8 mouse cellular contexts compared by ENCODE assay signal in the genomic region with DNA sequence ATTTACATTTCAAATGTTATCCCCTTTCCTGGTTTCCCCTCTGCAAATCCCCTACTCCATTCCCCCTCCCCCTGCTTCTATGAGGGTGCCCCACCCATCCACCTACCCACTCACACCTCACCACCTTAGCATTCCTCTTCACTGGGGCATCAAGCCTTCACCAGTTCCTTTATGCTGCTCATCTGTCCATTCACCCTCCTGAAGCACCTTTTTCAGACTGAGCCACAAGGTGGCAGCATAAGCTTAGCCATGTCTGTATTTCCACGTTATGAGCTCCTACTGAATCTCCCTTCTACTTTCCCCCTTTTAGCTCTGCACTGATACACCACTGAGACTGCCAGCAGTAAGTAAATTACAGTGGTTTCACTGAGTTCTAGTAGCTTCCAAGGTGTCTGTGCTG.
DNase-seq lines count a peak whose midpoint lies in the region; ATAC-seq and TF ChIP-seq lines count a peak whose summit lies in the region.

No protein-coding gene starts in this region.

- no peaks in the 10 kb centered on the region for H3K36me3 ChIP-seq in forebrain, embryonic 12.5 days (replicated peaks)
- H3K36me3 ChIP-seq in hindbrain, embryonic 10.5 days, result no peaks in the 10 kb centered on the region

- no peaks in the 10 kb centered on the region for H3K4me1 ChIP-seq in forebrain, embryonic 12.5 days
- H3K4me1 ChIP-seq in hindbrain, embryonic 10.5 days (replicated peaks), result no peaks in the 10 kb centered on the region; the same call in 1 of the 2 replicates
- no peaks in the 10 kb centered on the region for H3K4me1 ChIP-seq in lung, adult 2 months (ENCODE audit: control insufficient read depth, insufficient read depth, low read length)

- peak; percentile 86 for ATAC-seq in forebrain, embryonic 12.5 days (ENCODE audit: low FRiP score)

- no peaks in the 10 kb centered on the region for H3K27me3 ChIP-seq in forebrain, embryonic 12.5 days
- no peaks in the 10 kb centered on the region for H3K27me3 ChIP-seq in hindbrain, embryonic 10.5 days (ENCODE audit: insufficient read depth, poor library complexity, severe bottlenecking)

- H3K9ac ChIP-seq in forebrain, embryonic 12.5 days, result no peak overlapping the region

- no peak overlapping the region for H3K4me3 ChIP-seq in forebrain, embryonic 12.5 days (replicated peaks)
- no peak overlapping the region for H3K4me3 ChIP-seq in hindbrain, embryonic 10.5 days
- no peak overlapping the region for H3K4me3 ChIP-seq in layer of hippocampus, adult 2 months
- no peak overlapping the region for H3K4me3 ChIP-seq in lung, adult 2 months (replicated peaks; ENCODE audit: extremely low read depth, low read depth, low read length)

- no peak overlapping the region for H3K27ac ChIP-seq in forebrain, embryonic 12.5 days
- no peak overlapping the region for H3K27ac ChIP-seq in hindbrain, embryonic 10.5 days
- no peak overlapping the region for H3K27ac ChIP-seq in layer of hippocampus, adult 2 months

- 0% methylated on average over 1 of the region's 1 CpGs for WGBS in forebrain, embryonic 12.5 days
- WGBS in hindbrain, embryonic 10.5 days, result 2% methylated on average over 1 of the region's 1 CpGs
- 0% methylated on average over 1 of the region's 1 CpGs for WGBS in lung, adult 2 months

- H3K4me2 ChIP-seq in forebrain, embryonic 12.5 days, result no peak overlapping the region

- TF ChIP-seq CTCF in layer of hippocampus, adult 2 months (conservative IDR thresholded peaks at IDR 0.05), result peak; percentile 86
- peak; percentile 50 for TF ChIP-seq CTCF in lung, adult 2 months (IDR thresholded peaks at IDR 0.05; ENCODE audit: insufficient read depth, low read length)

- no peaks in the 10 kb centered on the region for H3K9me3 ChIP-seq in forebrain, embryonic 12.5 days
- no peaks in the 10 kb centered on the region for H3K9me3 ChIP-seq in hindbrain, embryonic 10.5 days

- DNase-seq in MN1 (ENCODE audit: low spot score), result peak; percentile 66
- peak; percentile 8 for DNase-seq in c-Kit-positive CD71-positive TER-119-negative erythroid progenitor cells, embryonic 14.5 days (ENCODE audit: low read depth)
- peak; percentile 77 for DNase-seq in hindbrain, embryonic 10.5 days (ENCODE audit: low spot score)
- DNase-seq in layer of hippocampus, adult 2 months (ENCODE audit: low spot score in 2 of 2), result peak; percentile 78 to 81
- DNase-seq in lung, adult 2 months, result peak; percentile 33
- DNase-seq in retina, adult 2 months (ENCODE audit: low read depth, low spot score), result peak; percentile 32
- DNase-seq in T-cell, adult 2 months (ENCODE audit: low spot score), result no peak

- no peak for TF ChIP-seq POLR2A in lung, adult 2 months (IDR thresholded peaks at IDR 0.05; ENCODE audit: borderline replicate concordance, extremely low read depth, low read depth, low read length)
